Mouse (Mus musculus) layer of hippocampus, adult 2 months (tissue): ENCODE measurements around the gene Zfp111. TPM values are rescaled to one million over a fixed set of nuclear protein-coding genes. Genes with fewer than 3 reads are reported as not detected.

Experiments used
- DNase-seq, 2 experiments: peaks; one replicate each; pipeline ENCODE4 v3.0.0; 2022; ENCODE audit warnings: low spot score in 2 of 2
- H3K27ac ChIP-seq: fragments of 200-600 bp; 2 replicates; pipeline ENCODE4 v1.8.1; 2022
- H3K4me3 ChIP-seq: fragments of 200-600 bp; 2 replicates; pipeline ENCODE4 v1.8.1; 2022; ENCODE audit warnings: mild to moderate bottlenecking
- CTCF ChIP-seq: fragments of 200-600 bp; conservative IDR thresholded peaks from 2 replicates; pipeline ENCODE4 v1.8.1; 2022; ENCODE audit warnings: antibody characterized with exemption, mild to moderate bottlenecking, moderate library complexity
- long read RNA-seq, 2 experiments: library from polyadenylated mRNA; stranded (forward); transcript quantifications; one replicate each; pipeline ENCODE4 v2.0.0; 2021; ENCODE audit warnings: borderline mapping rate in 2 of 2
- total RNA-seq, 2 experiments: library from RNA; stranded (reverse); gene quantifications; 2 replicates each; pipeline ENCODE4 v1.2.3; 2021

Zfp111 gene
- total RNA-seq: 10 to 100 TPM; 11.0 TPM
- long read RNA-seq, experiment 1, full-length matches to known transcripts: 2 of 2 reads
- long read RNA-seq, experiment 1, partial matches to known transcripts: 0 of 2 reads
- long read RNA-seq, experiment 1, other reads (novel, unspliced or antisense): 0 of 2 reads
- long read RNA-seq, experiment 2, full-length matches to known transcripts: 2 of 4 reads
- long read RNA-seq, experiment 2, partial matches to known transcripts: 0 of 4 reads
- long read RNA-seq, experiment 2, other reads (novel, unspliced or antisense): 2 of 4 reads

GRCm38 (mm10) chr7:24211343-24211742, at the start of gene Zfp111:
Gene Zfp111 (minus strand): TSS chr7:24211443.
- H3K27ac ChIP-seq: no peak within 1 kb of the TSS
- TF ChIP-seq CTCF: no peak
- H3K4me3 ChIP-seq: no peak within 1 kb of the TSS
- DNase-seq: no peak

DNA sequence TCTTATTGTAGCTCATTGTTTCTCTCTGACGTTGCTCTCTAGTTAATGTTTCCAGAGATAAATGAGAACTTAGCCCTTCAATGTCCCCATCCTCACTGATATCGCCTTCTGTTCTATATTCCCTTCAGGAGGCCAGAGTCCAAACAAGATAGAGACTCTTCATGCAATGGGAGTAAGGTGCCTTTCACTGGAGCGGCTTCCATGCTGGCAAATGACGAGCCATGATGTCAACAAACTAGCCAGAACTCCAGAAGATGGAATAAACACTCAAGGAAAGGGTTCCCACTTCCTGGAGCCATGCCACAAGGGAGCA, 48.7 kb upstream of the Zfp111 start:
- no peak for TF ChIP-seq CTCF
- Histone ChIP-seq H3K4me3 (no peak overlapping the region), H3K27ac (no peak overlapping the region)
- no peak for DNase-seq

- no peak overlapping the region for H3K4me3 ChIP-seq
- DNase-seq: no peak
- TF ChIP-seq CTCF: no peak
- no peak overlapping the region for H3K27ac ChIP-seq
These were observed 48.2 kb upstream of the Zfp111 start for GRCm38 (mm10) chr7:24259306-24259999.

DNA sequence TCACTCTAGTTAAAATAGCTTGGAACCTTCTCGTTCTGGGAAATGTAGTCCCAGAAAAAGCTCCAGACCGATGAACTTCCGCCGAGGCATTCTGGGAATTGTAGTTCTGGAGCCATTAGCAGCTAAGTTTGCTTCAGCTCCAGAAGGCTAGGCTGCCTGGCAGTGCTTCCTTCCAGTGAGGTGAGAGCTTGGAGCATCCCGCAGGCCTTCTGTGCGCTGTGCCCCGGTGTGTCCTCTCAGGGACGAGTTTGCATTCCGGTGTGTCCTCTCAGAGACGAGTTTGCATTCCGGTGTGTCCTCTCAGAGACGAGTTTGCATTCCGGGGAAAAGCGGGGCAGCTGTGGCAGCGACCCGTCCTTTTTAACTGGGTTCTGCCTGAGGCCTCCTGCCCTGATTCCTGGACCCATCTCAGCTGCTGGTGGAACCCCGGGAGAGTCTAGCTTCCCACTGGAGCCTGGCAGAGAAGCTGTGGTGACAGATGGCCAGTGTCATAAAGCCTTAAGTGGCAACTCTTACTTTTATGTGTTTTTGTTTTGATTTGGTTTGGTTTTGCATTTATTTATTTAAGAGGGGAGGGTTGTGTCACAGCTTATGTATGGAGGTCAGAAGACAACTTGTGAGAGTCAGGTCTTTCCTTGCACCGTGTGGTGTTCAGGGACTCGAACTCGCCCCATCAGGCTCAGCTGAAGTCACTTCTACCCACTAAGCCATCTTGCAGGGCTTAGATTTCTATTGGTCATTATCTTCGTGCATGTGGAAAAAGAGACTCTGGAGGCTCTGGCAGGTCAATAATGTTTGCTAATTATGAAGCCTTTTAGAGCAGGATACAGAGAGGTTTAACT, 43.6 kb upstream of the Zfp111 start, which contains the start of gene Zfp108:
Gene Zfp108 (plus strand): TSS at position 162 of the 842 bp plus-strand sequence.
- peak within 1 kb of the TSS; percentile 81 for H3K27ac ChIP-seq
- peak within 1 kb of the TSS; percentile 65 for H3K4me3 ChIP-seq
- peak; percentile 84 to 93 for DNase-seq
- TF ChIP-seq CTCF: no peak

DNA sequence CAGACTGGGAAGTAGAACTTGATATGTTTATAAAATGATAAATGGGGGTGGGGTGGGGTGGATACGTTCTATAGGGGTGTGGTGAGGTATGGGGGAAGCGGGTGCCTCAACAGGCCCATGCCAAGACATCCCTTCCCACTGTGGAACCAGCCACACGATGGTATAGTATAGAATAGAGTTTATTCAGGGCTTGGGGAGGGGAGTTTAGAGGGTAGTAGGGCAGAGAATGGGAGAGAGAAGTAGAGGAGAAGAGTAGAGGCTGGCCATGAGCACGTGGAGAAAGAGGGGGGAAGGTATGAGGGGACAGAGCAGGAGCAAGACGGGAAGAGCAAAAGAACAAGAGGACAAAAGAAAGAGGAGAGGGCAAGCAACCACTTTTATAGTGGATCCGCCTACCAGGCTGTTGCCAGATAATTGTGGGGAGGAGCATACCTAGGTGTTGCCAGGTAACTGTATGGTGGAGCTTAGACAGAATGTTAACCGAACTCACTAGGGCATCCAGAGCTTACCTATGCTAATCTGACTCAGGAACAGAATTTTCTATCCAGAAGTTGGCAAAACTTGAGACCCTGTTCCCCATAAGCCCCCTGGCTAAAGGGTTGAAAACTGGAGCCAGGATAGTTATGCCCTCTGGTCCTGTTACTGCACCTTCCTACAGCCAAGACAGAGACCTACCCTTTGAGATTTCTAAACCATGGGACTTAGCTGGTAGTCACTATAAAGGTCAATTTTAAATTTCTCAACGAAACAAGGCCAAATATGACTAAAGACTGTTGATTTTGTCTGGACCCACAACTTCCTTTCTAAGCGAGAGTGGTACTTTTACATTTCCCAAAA, 42.8 kb upstream of the Zfp111 start:
- DNase-seq: no peak
- H3K4me3 ChIP-seq: peak overlapping the region; percentile 65
- no peak for TF ChIP-seq CTCF
- peak overlapping the region; percentile 81 for H3K27ac ChIP-seq

- peak within 1 kb of the TSS; percentile 86 for H3K27ac ChIP-seq
- peak; percentile 31; the same call in 1 of the 2 replicates for TF ChIP-seq CTCF
- H3K4me3 ChIP-seq: peak within 1 kb of the TSS; percentile 78
- DNase-seq: peak; percentile 69 to 71
These were observed 26.0 kb upstream of the Zfp111 start, which contains the start of gene Zfp109 for GRCm38 (mm10) chr7:24237040-24237791. Gene Zfp109 (minus strand): TSS chr7:24237560.

GRCm38 (mm10) chr7:24210296-24210695, 947 bp downstream of the Zfp111 start:
- no peak for TF ChIP-seq CTCF
- no peak overlapping the region for H3K27ac ChIP-seq
- no peak overlapping the region for H3K4me3 ChIP-seq
- no peak for DNase-seq

- DNase-seq: no peak
- H3K27ac ChIP-seq: peak overlapping the region; percentile 60; the same call in 1 of the 2 replicates
- peak overlapping the region; percentile 65 for H3K4me3 ChIP-seq
- TF ChIP-seq CTCF: no peak
These were observed 2.9 kb downstream of the Zfp111 start for GRCm38 (mm10) chr7:24208282-24208886.

GRCm38 (mm10) chr7:24207488-24208261, 3.6 kb downstream of the Zfp111 start:
- TF ChIP-seq CTCF: no peak; the same call in none of the 2 replicates
- peak overlapping the region; percentile 60; the same call in 1 of the 2 replicates for H3K27ac ChIP-seq
- DNase-seq: peak; percentile 77 to 78
- H3K4me3 ChIP-seq: peak overlapping the region; percentile 65

GRCm38 (mm10) chr7:24196961-24197360, 14.3 kb downstream of the Zfp111 start:
- DNase-seq: no peak
- no peak for TF ChIP-seq CTCF

DNA sequence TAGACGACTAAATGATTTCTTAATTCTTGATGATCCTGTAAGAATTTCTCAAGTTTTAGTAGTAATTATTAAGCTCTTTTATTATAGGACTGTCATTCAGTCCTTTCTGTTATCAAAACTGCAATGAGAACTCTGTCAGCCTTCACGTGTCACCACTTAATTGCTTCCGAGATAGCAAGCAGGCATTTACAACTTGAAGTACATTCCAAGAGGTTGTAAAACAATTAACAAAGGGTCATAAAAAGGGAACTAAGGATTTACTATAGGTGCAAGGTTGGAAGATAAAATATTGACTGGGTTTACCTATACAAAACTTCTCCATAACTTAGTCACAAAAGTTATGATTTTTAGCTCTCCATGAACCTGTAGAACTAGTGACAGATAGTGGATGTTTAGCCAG, 18.1 kb downstream of the Zfp111 start:
- no peak for TF ChIP-seq CTCF
- H3K4me3 ChIP-seq: no peak overlapping the region
- H3K27ac ChIP-seq: no peak overlapping the region
- no peak for DNase-seq

More at GRCm38 (mm10) chr7:24196961-24197360, 14.3 kb downstream of the Zfp111 start:
- Histone ChIP-seq H3K4me3 (no peak overlapping the region), H3K27ac (no peak overlapping the region)
